Mouse (Mus musculus): ENCODE data around the gene Arhgap27.

DNA sequence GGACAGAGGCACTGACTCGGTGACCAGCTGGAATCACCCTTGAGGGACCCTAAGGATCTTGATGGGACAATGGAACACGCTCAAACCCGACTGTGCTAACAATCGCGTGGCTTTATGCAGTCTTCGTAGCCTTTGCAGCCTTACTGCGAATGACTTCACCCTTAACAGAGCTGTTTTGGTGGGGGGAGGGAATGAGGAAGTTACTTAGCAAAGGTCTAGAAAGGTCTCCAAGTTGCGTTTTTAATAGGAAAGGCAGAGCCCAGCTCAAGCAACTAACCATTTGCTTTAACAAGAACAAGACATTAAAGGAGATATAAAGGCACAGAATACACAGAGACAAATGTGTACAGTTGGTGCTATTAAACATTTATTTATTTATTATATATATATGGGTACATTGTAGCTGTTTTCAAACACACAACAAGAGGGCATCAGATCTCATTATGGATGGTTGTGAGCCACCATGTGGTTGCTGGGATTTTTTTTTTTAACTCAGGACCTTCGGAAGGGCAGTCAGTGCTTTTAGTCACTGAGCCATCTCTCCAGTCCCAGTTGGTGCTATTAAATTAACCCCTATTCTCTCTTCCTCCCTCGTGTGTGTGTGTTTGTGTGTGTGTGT is 53.4 kb downstream of the Arhgap27 start:
- no peak for TF ChIP-seq POLR2A (IDR thresholded peaks at IDR 0.05; ENCODE audit: insufficient read length, low read depth)
- no peak for TF ChIP-seq TCF3 (IDR thresholded peaks at IDR 0.05; ENCODE audit: insufficient read length, low read depth)
- TF ChIP-seq E2F4 (IDR thresholded peaks at IDR 0.05; ENCODE audit: insufficient read depth): no peak

Data from myocyte (in vitro differentiated cells).